In the genomic region with DNA sequence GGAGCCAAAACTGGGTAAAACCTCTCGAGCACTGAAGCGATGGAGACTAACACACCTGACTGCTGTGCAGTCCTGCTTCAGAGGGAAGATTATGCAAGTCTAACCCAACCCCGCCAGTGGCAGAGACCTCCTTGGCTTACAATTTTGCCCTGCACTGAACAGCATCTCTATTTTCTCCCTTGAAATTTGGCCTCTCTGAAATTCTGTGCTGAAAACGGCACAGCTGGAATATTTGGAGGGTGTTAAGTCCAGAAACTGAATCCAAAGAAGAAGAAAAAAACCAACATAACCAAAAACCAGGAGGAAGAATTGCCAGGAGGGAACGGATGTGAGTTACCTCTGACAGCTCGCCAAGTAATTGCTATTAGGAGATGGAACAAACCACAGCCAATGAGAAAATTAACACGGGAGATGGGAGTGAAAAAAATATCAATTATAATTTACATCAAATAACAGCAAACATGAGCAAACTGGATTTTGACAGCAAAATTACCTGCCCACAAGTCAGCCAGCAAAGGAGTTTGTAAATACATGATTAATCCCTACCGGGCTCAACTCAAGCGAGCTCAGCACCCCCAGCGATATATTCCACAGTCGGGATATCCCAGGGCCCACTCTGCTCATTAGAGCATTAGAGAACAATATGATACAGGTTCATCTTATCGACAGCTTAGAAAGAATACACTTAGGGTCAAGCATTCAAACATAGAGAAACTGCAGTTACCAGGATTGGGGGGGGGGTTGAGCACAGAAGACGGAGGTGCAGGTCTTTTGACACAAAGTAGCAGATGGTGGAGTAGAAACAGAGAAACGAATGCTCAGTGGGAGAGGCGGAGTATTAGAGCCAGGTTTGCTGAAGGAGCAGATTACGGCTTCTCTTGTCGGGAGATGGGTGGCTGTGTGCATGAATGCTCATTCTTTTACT, we compare ENCODE assay signal across 23 mouse cellular contexts.
DNase-seq lines count a peak whose midpoint lies in the region.
"Had no signal": no experiment of that assay in that cellular context is flagged by ENCODE, and none has a peak within 500 bp of the region (broad histone marks: within the 10 kb centered on the region; RNA-seq: fewer than 3 reads in every experiment).

No protein-coding gene starts in this region.

- no peak overlapping the region for H3K4me3 ChIP-seq in heart, embryonic 10.5 days
- H3K4me3 ChIP-seq: erythroblast, embryonic 14.5 days; hindbrain, embryonic 15.5 days; kidney, embryonic 15.5 days; limb, embryonic 13.5 days; lung, embryonic 15.5 days had no signal

- H3K4me1 ChIP-seq in heart, embryonic 10.5 days = no peaks in the 10 kb centered on the region; the same call in 1 of the 2 replicates
- H3K4me1 ChIP-seq: hindbrain, embryonic 15.5 days; kidney, embryonic 15.5 days; limb, embryonic 13.5 days; lung, embryonic 15.5 days had no signal

- H3K27ac ChIP-seq in heart, embryonic 10.5 days = no peak overlapping the region
- H3K27ac ChIP-seq: hindbrain, embryonic 15.5 days; kidney, embryonic 15.5 days; limb, embryonic 13.5 days; lung, embryonic 15.5 days; stomach, postnatal 0 days had no signal

- H3K27me3 ChIP-seq in heart, embryonic 10.5 days (ENCODE audit: insufficient read depth, poor library complexity, severe bottlenecking) = no peaks in the 10 kb centered on the region
- H3K27me3 ChIP-seq: hindbrain, embryonic 15.5 days; kidney, embryonic 15.5 days; limb, embryonic 13.5 days; lung, embryonic 15.5 days had no signal

- H3K36me3 ChIP-seq in heart, embryonic 10.5 days = 0 out of 2 replicates have a peak, but pooled peaks cover 3% of the 10 kb centered on the region
- H3K36me3 ChIP-seq: hindbrain, embryonic 15.5 days; kidney, embryonic 15.5 days; lung, embryonic 15.5 days had no signal

- peak; percentile 92 for DNase-seq in heart, adult 11 months
- DNase-seq in heart, postnatal 10 days = no peak
- DNase-seq in heart, embryonic 10.5 days (ENCODE audit: low spot score) = peak; percentile 58
- no peak for DNase-seq in heart, postnatal 4 days
- DNase-seq in testis, postnatal 14 days (ENCODE audit: low spot score) = peak; percentile 53
- no peak for DNase-seq in testis, postnatal 10 days (ENCODE audit: low spot score)
- no peak for DNase-seq in adrenal gland, adult (ENCODE audit: inconsistent age in 2 of 2, low spot score in 1 of 2)
- DNase-seq: adrenal gland, postnatal 36 days; B cell, adult 2 months; cerebellum, adult 9-11 months; forebrain, postnatal 0 days; gastrocnemius, postnatal 14 days; kidney, adult 18-20 months; kidney, postnatal 25 days; midbrain, embryonic 14.5 days; right cerebral cortex, postnatal 25 days; thymus, postnatal 4 days had no signal

- no peaks in the 10 kb centered on the region for H3K9me3 ChIP-seq in heart, embryonic 10.5 days
- H3K9me3 ChIP-seq: hindbrain, embryonic 15.5 days; kidney, embryonic 15.5 days; limb, embryonic 13.5 days; lung, embryonic 15.5 days had no signal

- 84% methylated on average over 17 of the region's 17 CpGs for WGBS in heart, embryonic 10.5 days

- intact Hi-C loops in heart, postnatal 10 days (cut with DNase I) = no loop called here

Comparison
In these comparisons a context has a peak if more than half of its experiments do, and no peak if none do; other contexts are left out.
1. DNase-seq: peak in heart, adult 11 months (single experiment), heart, embryonic 10.5 days (single experiment) and testis, postnatal 14 days (single experiment); none in heart, postnatal 10 days (0 of 2), heart, postnatal 4 days (single experiment), testis, postnatal 10 days (single experiment) and adrenal gland, adult (0 of 2).